Mouse (Mus musculus) erythroblast, embryonic 14.5 days (primary cell): ENCODE data around the gene Med25. TPM values are rescaled to one million over a fixed set of nuclear protein-coding genes. Genes with fewer than 3 reads are reported as not detected.

Experiments
- H3K27me3 ChIP-seq: 2 replicates; pipeline ENCODE4 v1.6.1; 2012; ENCODE audit warnings: inconsistent platforms; ENCODE audit not compliant: control insufficient read depth
- H3K36me3 ChIP-seq: 2 replicates; pipeline ENCODE4 v1.6.1; 2012; ENCODE audit warnings: mild to moderate bottlenecking, inconsistent platforms; ENCODE audit not compliant: control insufficient read depth
- H3K4me1 ChIP-seq: 2 replicates; pipeline ENCODE4 v1.6.1; 2012; ENCODE audit warnings: inconsistent platforms; ENCODE audit not compliant: control insufficient read depth
- H3K4me3 ChIP-seq: replicated peaks from 2 replicates; pipeline ENCODE3; 2012; ENCODE audit warnings: moderate library complexity, mild to moderate bottlenecking, inconsistent platforms
- H3K9me3 ChIP-seq: 2 replicates; pipeline ENCODE4 v1.6.1; 2012; ENCODE audit warnings: low read length, inconsistent platforms, mixed read lengths; ENCODE audit not compliant: control insufficient read depth
- GATA1 ChIP-seq: IDR thresholded peaks from 2 replicates; pipeline ENCODE4 v1.6.1; 2012; ENCODE audit warnings: low read length, inconsistent platforms, mixed read lengths
- TAL1 ChIP-seq: IDR thresholded peaks from 3 replicates; pipeline ENCODE4 v1.6.1; 2012; ENCODE audit warnings: low read length, inconsistent platforms, mixed read lengths
- polyA plus RNA-seq: library from polyadenylated mRNA; stranded (reverse); fragments of >175 nt; gene quantifications from 2 replicates; pipeline ENCODE4 v1.2.3, GENCODE M21; 2012

Gene Med25
- 46.3 and 51.9 TPM in 2 replicates for polyA plus RNA-seq

DNA sequence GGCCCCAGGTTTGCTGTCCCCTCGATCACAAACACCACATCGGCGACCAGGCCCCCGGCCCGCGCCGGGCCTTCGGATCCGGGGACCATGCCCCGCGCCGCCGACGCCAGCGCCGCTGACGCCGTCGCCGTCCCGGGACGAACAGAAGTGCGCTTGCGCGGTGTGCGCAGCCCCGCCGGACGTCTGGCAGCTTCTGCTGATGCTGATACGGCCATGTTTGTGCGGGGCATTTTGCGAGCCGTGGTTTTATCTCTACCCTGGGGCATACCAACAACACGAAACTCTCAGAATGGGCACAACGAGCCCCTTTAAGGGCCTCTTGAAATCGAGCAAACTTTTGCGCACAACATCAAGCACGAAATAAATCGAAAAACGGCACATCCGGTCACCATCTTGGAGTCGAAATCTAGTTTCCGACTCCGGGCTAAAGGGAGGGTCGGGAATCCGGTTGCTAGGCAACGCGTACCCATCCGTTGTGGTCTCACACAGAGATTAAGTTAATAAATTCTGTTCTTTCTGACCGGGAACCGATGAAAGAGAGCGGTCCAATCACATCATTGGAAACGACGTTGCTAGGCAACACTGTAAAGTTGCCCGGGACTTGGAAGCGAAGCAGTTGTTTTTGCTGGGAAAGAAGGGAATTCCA, at the start of gene Med25:
Gene Med25 (minus strand): TSS at position 437 of the 646 bp plus-strand sequence.
- TF ChIP-seq GATA1: no peak
- no peak for TF ChIP-seq TAL1
- H3K4me1 ChIP-seq: peaks cover 67% of the 10 kb centered on the region

DNA sequence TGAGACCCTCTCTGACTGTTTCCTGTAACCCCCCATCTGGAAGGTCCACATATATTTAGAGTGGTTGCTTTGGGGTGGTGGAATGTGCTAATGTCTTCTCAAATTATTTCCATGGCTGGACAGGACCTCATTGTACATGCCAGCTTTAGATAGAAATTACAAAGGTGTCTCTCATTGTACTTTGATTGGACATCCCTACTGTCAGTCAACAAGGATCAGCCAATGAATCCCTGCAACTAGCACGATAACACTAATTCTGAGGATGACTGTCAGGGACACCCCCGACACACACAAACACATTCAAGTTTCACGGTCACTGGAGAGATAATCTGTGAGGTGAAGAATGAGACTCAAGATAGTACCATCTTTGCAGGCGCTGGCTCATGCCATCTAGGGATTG, 46.2 kb upstream of the Med25 start:
- peaks cover 2% of the 10 kb centered on the region; the same call in 1 of the 2 replicates for H3K9me3 ChIP-seq
- TF ChIP-seq TAL1 (no peak), GATA1 (no peak)
- H3K4me1 ChIP-seq: no peaks in the 10 kb centered on the region
- H3K36me3 ChIP-seq: no peaks in the 10 kb centered on the region
- H3K4me3 ChIP-seq: no peak overlapping the region
- H3K27me3 ChIP-seq: peaks cover 18% of the 10 kb centered on the region

More for the DNA sequence above, at the start of gene Med25:
- Histone ChIP-seq H3K9me3 (no peaks in the 10 kb centered on the region), H3K27me3 (no peaks in the 10 kb centered on the region), H3K36me3 (peaks cover 28% of the 10 kb centered on the region), H3K4me3 (peak within 1 kb of the TSS; percentile 88)

DNA sequence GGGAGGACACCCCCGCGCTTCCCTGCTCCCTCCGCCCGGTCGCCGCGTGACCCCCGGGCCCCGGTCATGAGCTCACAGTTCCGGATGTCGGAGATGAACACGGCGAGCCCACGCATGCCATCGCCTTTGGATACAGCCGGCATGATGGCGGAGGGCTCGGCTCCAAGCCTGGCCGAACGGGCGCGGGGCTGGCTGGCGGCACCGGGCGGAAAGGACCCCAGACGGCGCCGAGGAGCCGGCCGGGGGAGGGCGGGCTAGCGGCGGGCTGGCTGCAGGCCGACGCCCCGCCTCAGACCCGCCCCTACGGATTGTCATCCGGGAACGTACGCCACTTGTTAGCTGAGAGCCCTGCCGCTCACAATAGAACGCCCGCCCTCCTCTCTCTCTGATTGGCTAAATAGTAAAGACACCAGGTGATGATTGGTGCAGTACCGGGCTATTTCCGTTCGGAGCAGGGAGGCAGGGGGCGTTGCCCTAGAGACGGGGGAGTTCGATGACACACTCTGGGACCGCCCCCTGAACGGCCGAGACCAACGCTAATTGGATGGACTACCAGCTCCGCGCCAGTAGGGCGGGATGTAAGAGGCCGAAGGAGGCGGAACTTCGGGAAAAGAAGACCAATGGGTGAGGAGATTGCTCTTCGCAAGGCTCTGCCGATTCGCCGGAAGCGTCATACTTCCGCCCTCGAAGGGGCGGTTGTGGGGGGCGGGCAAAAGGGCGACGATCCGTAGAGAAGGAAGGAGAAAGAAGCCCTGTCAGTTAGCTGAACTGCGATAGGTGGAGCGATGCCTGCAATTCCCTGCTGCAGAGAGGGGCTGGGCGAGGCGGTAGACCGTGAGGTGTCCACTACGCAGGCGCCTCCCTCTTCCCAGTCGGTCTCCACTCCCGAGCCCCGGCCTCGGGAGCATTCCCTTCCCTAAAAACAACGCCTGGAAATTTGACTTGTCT, 37.0 kb upstream of the Med25 start, which contains the start of gene Ap2a1:
Gene Ap2a1 (minus strand): TSS at position 293 of the 948 bp plus-strand sequence.
- no peak for TF ChIP-seq GATA1
- no peak for TF ChIP-seq TAL1
- peaks cover 34% of the 10 kb centered on the region for H3K36me3 ChIP-seq
- peak within 1 kb of the TSS; percentile 88 for H3K4me3 ChIP-seq
- no peaks in the 10 kb centered on the region for H3K27me3 ChIP-seq
- peaks cover 53% of the 10 kb centered on the region for H3K4me1 ChIP-seq
- no peaks in the 10 kb centered on the region for H3K9me3 ChIP-seq

DNA sequence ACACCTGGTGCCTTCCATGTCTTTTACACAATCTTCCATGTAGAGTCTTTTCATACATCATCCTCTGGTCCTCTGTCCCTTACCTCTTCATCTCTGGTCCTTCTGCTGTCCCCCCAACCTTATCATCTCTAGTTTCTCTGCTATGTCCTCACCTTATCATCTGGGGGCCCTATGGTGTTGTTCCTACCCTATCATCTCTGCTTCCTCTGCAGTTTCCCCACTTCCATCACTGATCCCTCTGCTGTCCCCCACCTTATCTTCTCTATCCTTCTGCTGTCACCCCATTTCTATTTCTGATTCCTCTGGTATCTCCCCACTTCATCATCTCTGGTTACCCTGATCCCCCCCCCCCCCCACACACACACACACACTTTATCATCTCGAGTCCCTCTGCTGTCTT, 36.1 kb upstream of the Med25 start:
- peaks cover 59% of the 10 kb centered on the region for H3K4me1 ChIP-seq
- TF ChIP-seq TAL1: no peak
- no peak for TF ChIP-seq GATA1

DNA sequence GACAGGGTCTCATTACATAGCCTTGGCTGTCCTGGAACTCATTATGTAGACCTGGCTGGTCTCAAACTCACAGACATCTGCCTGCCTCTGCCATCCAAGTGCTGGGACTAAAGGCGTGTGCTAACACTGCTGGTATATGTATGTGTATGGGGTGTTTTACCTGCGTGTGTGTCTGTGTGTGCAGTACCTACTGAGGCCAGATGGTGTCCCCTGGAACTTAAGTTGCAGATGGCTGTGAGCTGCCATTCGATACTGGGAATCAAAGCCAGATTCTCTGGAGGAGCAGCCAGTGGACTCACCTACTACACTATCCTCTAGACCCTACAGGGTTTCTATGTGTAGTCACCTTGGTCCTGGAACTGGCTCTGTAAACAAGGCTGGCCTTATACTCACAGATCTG, 33.0 kb upstream of the Med25 start:
- no peak overlapping the region for H3K4me3 ChIP-seq
- H3K4me1 ChIP-seq: peaks cover 77% of the 10 kb centered on the region
- no peaks in the 10 kb centered on the region for H3K27me3 ChIP-seq
- TF ChIP-seq TAL1 (no peak), GATA1 (no peak)
- no peaks in the 10 kb centered on the region for H3K9me3 ChIP-seq
- H3K36me3 ChIP-seq: peaks cover 74% of the 10 kb centered on the region

More for the DNA sequence above, 36.1 kb upstream of the Med25 start:
- H3K4me3 ChIP-seq: peak overlapping the region; percentile 88
- no peaks in the 10 kb centered on the region for H3K9me3 ChIP-seq
- H3K36me3 ChIP-seq: peaks cover 43% of the 10 kb centered on the region
- H3K27me3 ChIP-seq: no peaks in the 10 kb centered on the region

DNA sequence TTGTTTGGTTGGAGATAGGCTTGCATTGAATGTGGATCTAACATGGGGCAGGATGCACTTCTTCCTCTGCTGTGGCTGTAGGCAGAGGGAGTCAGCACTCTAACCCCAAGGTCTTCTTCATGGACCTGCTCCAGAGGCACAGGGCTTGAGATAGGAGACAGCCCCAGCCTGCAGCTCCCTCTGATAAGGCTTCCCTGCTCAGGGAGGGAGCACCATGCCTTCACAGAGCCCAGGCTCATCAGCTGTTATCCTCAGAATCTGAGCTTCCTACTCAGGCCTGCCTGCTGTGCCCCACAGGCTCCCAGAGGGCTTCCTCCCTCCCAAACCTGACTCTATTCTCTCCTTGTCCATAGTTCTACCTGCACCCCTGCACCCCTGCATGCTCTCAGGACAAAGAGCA, 30.0 kb upstream of the Med25 start:
- no peak for TF ChIP-seq TAL1
- TF ChIP-seq GATA1: no peak
- H3K27me3 ChIP-seq: no peaks in the 10 kb centered on the region
- H3K36me3 ChIP-seq: peaks cover 95% of the 10 kb centered on the region
- peaks cover 82% of the 10 kb centered on the region for H3K4me1 ChIP-seq
- H3K9me3 ChIP-seq: no peaks in the 10 kb centered on the region
- H3K4me3 ChIP-seq: no peak overlapping the region

DNA sequence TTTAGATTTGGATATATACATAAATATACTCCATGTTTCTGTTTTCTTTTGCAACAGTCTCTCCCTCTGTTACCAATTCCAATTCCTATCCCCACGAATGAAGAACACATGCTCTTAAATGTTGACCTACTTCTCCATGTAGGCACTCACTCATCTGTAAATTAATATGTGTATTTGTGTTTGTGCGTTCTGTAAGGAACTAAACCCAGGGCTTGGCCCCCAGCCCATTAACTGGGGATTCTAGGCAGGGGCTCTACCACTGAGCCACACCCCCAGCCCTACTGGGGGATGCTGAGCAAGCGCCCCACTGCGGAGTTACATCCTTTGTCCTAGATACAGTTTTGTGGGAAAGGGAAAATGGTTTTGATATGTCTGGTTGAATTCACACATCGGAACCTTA, 26.6 kb upstream of the Med25 start:
- Histone ChIP-seq H3K27me3 (no peaks in the 10 kb centered on the region), H3K9me3 (no peaks in the 10 kb centered on the region), H3K4me1 (peaks cover 72% of the 10 kb centered on the region), H3K4me3 (no peak overlapping the region), H3K36me3 (peaks cover 96% of the 10 kb centered on the region)
- TF ChIP-seq GATA1 (no peak), TAL1 (no peak)

DNA sequence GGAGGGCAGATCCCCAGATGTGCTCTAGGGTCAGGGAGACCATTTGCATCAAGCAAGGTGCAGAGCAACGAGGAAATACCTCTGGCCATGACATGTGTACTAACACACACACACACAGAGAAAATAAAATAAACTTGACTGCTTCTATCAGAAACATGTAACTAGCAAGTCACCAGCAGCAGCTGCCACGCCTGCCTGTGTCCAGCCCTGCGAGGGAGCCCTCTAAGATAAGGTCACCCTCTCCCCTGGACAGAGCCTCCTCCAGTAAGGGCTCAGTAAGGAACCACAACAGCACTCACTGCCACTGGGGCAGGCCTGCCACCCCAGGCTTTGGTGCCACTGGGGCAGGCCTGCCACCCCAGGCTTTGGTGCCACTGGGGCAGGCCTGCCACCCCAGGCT, 25.7 kb upstream of the Med25 start:
- Histone ChIP-seq H3K9me3 (no peaks in the 10 kb centered on the region), H3K4me1 (peaks cover 66% of the 10 kb centered on the region), H3K36me3 (peaks cover 97% of the 10 kb centered on the region), H3K27me3 (no peaks in the 10 kb centered on the region), H3K4me3 (peak overlapping the region; percentile 23)
- TF ChIP-seq GATA1: no peak; the same call in 1 of the 2 replicates
- no peak for TF ChIP-seq TAL1

DNA sequence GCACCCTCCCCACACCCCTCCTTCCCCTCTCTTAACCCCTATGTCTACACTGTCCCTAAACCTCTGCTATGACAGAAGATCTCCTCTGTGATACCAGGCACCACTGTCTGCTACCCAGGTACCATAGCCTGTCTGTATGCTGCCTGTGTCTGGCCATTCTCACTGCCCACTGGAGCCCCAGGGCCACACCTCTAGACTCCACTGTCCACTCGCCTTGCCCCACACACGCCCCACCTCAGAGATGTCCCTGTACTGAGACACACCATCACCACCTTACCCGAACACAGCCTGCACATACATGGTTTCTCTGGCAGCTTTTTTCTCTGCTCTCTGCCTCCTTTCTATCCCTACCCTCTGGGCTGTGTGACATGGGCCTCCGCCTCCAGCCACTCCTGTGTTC, 24.4 kb upstream of the Med25 start:
- TF ChIP-seq GATA1 (no peak), TAL1 (no peak)
- peaks cover 97% of the 10 kb centered on the region for H3K36me3 ChIP-seq
- no peaks in the 10 kb centered on the region for H3K9me3 ChIP-seq
- no peaks in the 10 kb centered on the region for H3K27me3 ChIP-seq
- H3K4me3 ChIP-seq: no peak overlapping the region
- H3K4me1 ChIP-seq: peaks cover 54% of the 10 kb centered on the region
